Mouse (Mus musculus) gastrocnemius, adult 18-20 months (tissue): ENCODE measurements around the gene Tmbim6. TPM values are rescaled to one million over a fixed set of nuclear protein-coding genes. Genes with fewer than 3 reads are reported as not detected.
A peak's percentile ranks its signal among the peaks of the same experiment; 100 is the strongest.
"Not testable (repeated sequence)": the region's sequence is repeated elsewhere in the genome, so short reads cannot be mapped to it uniquely, and the experiment has no call there.

Source experiments
- DNase-seq: peaks from one replicate; pipeline ENCODE4 v3.0.0; 2021; ENCODE audit warnings: low spot score
- total RNA-seq, 2 experiments: library from RNA; stranded (reverse); gene quantifications; 2 replicates each; pipeline ENCODE4 v1.2.3; 2021

The Tmbim6 gene
- total RNA-seq, 2 experiments from 2014 or later: 197 to 208 TPM

DNA sequence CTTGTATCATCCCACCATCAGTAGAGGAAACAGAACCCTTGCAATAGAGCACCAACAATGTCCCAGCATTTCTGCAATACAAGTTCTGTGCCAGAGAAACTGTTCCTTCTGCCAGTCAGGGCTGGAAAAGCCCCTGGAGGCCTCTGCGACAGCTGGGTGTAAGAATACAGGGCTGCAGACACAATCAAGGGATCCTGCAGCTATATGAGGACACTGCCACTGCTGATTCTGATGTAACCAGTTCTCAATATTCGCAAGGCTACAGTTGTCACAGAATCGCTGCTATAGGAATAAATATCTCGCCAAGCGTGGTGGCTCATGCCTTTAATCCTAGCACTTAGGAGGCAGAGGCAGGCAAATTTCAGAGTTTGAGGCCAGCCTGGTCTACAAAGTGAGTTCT, 16.4 kb upstream of the Tmbim6 start:
- DNase-seq: no peak

DNA sequence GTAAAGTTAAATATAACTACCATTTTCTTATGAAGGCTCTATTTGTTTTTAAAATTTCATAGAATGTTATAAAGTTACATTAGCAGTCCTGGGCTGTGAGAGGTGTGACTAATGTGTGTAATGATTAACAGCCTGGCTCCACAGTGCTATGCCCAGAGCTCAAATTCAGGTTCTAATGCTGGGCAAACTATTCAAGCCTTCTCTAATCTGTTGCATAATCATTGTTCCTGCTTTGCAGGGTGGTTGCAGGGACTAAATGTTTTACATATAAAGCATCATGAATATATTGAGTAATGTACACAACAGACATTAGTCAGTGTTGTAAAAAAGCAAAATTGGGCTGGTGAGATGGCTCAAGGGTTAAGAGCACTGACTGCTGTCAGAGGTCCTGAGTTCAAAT, 9.8 kb upstream of the Tmbim6 start:
- DNase-seq: no peak

DNA sequence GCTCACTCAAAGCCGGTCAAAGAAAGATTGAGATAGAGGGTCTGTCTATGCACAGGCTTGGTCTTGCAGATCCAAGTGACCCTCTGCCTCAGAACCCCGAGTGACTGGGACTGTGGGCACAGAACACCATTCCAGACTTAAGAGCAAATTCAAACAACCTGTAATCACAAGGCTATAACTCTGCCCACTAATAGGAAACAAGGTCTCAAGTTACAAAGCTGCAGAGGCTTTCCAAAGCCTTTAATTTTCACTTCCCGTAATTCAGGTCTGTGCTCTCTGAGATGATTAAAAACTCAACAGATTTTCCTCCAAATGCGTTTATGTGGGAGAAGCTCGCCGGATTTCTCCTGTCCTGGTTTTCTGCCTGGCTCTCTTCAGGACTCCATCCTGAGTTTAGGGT, 8.6 kb upstream of the Tmbim6 start:
- no peak for DNase-seq

DNA sequence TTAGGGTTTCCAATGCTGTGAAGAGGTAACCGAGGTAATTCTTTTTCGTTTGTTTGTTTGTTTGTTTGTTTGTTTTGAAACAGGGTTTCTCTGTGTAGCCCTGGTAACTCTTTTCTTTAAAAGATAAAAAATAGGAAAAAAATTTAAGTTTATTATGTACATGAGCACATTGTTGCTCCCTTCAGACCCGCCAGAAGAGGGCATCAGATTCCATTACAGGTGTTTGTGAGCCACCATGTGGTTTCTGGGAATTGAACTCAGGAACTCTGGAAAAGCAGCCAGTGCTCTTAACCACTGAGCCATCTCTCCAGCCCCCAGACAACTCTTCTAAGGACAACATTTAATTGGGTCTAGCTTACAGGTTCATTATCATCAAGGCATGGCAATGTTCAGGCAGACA, 6.6 kb upstream of the Tmbim6 start:
- DNase-seq: not testable (repeated sequence)

GRCm38 (mm10) chr15:99386796-99387195, 5.9 kb upstream of the Tmbim6 start:
- no peak for DNase-seq

- DNase-seq: no peak
These were observed 4.7 kb upstream of the Tmbim6 start for GRCm38 (mm10) chr15:99387976-99388375.

DNA sequence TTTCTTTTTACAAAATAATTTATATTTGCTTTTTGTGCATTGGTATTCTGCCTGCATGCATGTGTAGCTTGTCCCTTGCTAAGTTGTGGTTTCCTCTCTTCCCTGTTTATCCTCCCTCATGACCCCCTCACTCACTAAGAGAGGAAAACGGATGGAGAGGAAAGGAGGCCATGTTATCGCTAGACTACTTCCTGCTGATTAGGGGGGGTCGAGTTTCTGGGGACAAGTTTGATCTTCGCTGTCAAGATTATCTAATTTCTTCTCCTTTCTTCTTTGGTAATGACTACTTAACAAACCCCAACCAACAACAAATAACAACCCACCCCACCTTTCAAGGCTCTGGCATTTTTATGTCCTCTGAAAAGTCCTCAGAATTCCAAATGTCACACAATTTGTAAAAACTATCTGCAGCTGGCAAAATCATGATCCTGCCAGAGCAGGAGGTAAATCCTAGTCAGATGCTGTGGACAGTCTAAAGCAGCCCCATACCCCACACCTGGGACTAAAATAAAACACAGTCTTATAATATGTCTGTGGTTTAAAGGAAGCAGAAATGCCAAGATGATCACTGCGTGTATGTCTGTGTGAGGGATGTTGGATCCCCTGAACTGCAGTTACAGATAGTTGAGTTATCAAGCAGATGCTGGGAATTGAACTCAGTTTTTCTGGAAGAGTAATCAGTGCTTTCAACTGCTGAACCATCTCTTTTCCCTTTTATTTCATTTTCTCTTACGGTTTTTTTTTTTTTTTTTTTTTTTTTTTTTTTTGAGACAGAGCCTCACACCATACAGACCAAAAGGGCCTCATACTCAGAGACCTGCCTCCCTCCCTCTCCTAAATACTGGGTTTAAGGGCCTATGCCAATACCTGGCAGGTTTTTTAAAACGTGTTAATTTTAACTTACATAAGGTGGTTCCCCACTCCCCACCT, 1.9 kb upstream of the Tmbim6 start:
- no peak for DNase-seq

DNA sequence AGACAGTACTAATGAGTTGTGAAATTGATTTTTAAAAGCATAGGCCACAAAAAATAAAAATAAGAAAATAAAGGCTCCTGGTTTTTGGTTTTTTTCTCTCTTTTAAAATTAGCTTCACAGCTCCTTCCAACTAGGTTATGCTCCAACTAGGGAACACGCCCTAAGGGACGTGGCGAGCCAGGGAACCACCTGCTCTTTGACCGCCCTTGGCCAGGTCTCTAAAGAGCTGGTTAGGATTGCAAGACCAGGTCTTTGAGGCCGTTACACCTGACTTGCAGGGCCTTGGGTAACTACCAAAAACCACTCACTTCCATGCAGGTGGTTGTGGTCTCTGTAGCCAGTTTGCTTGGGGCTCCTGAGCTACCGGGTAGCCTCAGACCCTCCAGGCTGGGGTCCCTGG, 707 bp upstream of the Tmbim6 start:
- DNase-seq: no peak

DNA sequence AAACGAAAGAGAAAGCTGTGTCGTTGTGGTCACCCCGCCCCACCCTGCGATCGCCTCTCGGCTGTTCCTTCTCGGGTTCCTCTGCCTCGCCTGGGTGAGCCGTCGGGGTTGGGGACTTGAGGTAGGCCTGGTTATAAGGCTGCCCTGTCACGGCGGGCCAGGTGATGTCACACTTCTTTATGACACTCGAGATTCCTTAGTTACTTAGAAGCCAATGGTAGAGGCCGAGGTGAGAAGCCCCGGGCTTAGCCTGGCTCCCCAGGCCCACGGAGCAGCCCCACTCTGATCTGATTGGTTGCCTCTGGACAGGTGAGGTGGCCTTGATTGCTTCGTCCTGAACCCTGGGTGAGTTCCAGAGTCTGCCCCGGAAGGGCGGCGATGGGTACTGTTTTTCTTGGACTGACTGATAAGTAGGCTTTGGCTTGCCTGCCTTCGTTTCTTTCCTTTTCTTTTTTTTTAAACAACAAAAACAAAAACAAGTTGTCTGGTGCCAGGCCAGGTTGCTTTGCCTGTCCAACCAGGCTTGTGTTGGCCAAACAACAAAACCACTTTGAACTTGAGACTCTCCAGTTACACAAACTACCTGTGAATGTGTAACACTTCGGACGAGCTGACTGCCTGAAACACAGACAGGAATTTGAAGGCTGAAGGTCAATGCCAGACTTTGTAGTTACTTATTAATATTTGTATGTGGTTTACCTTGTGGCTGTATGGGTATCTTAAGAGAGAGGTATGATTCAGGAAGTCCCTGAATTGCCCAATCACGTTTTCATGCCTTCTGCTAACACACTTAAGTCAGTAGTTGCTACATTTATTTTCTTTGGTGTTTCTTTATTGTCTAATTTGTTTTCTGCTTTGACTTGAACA, 937 bp downstream of the Tmbim6 start:
- no peak for DNase-seq

GRCm38 (mm10) chr15:99396462-99396861, 3.8 kb downstream of the Tmbim6 start:
- DNase-seq: no peak

GRCm38 (mm10) chr15:99396875-99397274, 4.2 kb downstream of the Tmbim6 start:
- DNase-seq: peak; percentile 40

DNA sequence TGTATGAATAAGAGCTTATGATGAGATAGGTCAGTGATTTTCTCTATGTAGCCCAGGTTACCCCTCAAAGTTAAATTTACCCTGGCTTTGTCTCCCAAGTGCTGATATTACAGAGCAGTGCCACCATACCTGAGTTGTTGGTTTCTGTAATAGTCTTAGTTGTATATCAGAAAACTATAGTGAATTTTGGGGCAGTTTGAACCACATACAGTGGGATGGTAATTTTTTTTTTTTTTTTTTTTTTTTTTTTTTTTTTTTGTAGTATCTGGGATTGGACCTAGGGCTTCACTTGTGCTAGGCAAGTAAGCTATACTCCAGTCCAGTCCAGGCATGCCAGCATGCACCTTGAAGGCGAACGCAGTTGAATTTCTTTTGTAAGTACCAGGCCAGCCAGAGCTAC, 4.9 kb downstream of the Tmbim6 start:
- DNase-seq: no peak

GRCm38 (mm10) chr15:99399503-99400245, 7.0 kb downstream of the Tmbim6 start:
- DNase-seq: peak; percentile 36

GRCm38 (mm10) chr15:99400602-99401001, 7.9 kb downstream of the Tmbim6 start:
- no peak for DNase-seq

DNA sequence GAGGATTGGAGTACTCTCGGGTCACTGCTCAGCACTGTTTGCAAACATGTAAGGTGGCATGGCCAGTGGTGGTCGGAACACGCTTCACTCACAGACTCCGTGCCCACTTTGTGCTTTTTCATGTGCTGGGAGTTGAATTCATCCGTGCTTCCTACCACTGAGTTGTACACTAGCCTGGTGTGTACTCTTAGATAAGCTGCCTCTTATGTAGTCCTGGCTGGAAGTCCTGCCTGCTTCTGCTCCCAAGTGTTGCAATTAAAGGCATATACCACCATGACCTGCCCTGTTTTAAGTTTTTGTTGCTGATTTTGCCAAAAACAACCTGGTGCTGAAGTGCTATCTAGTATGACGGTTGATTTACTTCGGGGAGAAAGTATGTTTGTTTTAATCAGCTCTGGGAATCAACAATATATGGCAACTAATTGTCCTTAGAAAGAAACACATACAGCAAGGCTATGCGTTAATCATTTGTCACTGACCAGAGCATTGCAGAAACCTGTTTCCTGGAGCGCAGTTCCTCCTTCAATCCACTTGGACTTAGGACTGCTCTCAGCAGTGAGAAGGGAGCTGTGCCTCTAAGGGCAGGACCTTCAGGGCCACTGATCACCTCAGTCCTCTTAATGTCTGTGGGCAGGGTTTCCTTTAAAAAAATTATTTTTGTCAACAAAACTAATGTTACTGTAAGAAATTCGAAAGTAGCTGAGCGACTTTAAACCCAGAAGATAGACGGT, 10.6 kb downstream of the Tmbim6 start:
- no peak for DNase-seq

DNA sequence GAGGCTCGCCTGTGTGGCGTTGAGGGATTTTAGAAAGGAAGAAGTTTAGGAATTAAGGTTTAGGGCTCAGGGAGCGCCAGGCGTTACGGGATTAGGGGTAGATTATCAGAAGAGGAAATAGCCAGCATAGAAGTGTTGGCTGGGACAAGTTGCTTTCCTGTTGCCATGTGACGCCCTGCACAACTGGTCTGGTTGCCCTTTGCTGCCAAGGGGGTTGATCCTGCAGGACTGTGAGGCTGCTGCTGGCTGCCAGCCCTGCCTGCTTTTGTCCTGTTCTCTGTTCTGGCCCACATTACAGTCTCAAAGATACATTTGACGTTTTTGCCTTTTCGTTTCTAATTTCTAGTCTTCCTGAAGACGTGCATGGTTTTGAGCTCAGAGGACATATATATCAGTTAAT, 12.5 kb downstream of the Tmbim6 start:
- peak; percentile 58 for DNase-seq

GRCm38 (mm10) chr15:99406986-99407570, 14.4 kb downstream of the Tmbim6 start:
- no peak for DNase-seq

DNA sequence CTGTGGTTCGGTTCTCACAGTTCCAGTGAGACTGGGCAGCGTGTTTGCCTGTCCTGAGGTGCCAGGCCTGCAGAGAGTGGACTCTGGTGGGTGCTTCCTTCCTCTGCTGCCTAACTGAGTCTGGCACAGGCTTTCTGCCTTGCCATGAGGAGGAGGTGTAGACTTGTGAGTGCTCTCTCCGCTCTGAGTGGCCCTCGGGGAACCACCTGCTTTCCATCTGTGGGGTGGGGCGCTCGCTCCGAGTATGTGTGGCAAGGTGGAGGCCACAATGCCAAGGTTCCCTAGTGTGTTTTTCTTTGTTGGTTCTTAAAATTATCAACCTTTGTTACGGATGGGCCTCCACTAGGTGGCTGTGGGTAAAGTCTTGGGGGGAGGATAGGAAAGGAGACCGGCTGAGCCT, 16.2 kb downstream of the Tmbim6 start:
- DNase-seq: no peak

- peak; percentile 30 for DNase-seq
These were observed 19.1 kb downstream of the Tmbim6 start for GRCm38 (mm10) chr15:99411747-99412146.

- DNase-seq: peak; percentile 48
These were observed 23.1 kb downstream of the Tmbim6 start for GRCm38 (mm10) chr15:99415793-99416192.
